Mouse (Mus musculus) intestine, embryonic 16.5 days (tissue): ENCODE measurements at regions not wholly inside any gene's neighbourhood (a gene's known extent, or its start where the extent isn't known, plus 50 kb on each side); places are given as distances from the start of the nearest gene placed in this dataset.

Experiments used
- ATAC-seq: fragments of 200-750 bp; cut with Nextera tagmentation; 2 replicates; pipeline ENCODE4 v1.8.0; 2017; ENCODE audit warnings: moderate TSS enrichment, moderate library complexity
- H3K27ac ChIP-seq: fragments of 300-500 bp; sonication (generic); 2 replicates; pipeline ENCODE4 v1.5.1; 2014; ENCODE audit warnings: mild to moderate bottlenecking, low read length
- H3K27me3 ChIP-seq: fragments of 300-500 bp; sonication (generic); replicated peaks from 2 replicates; pipeline ENCODE4 v1.6.1; 2014; ENCODE audit warnings: low read length, control low read depth, mixed read lengths; ENCODE audit not compliant: control insufficient read depth, insufficient read depth
- H3K36me3 ChIP-seq: fragments of 300-500 bp; sonication (generic); 2 replicates; pipeline ENCODE4 v1.6.1; 2014; ENCODE audit warnings: low read length, control low read depth; ENCODE audit not compliant: control insufficient read depth, insufficient read depth
- H3K4me1 ChIP-seq: fragments of 300-500 bp; sonication (generic); 2 replicates; pipeline ENCODE4 v1.6.1; 2014; ENCODE audit warnings: low read length, control low read depth, mixed read lengths; ENCODE audit not compliant: control insufficient read depth, insufficient read depth
- H3K4me2 ChIP-seq: fragments of 300-500 bp; sonication (generic); 2 replicates; pipeline ENCODE4 v1.6.1; 2014; ENCODE audit warnings: low read depth, low read length, control low read depth
- H3K4me3 ChIP-seq: fragments of 300-500 bp; sonication (generic); 2 replicates; pipeline ENCODE4 v1.5.1; 2014; ENCODE audit warnings: mild to moderate bottlenecking, low read length
- H3K9ac ChIP-seq: fragments of 300-500 bp; sonication (generic); 2 replicates; pipeline ENCODE4 v1.6.1; 2014; ENCODE audit warnings: low read depth, low read length
- H3K9me3 ChIP-seq: fragments of 300-500 bp; sonication (generic); 2 replicates; pipeline ENCODE4 v1.6.1; 2016; ENCODE audit warnings: low read length, control low read depth; ENCODE audit not compliant: control insufficient read depth
- WGBS: fragments of 180-500 bp; shearing (Covaris S2); extraction: QIAGEN DNeasy Blood & Tissue Kit; methylation state at CpG from one replicate; pipeline ENCODE4 v1.1.7; 2014; 5-methylcytosine and 5-hydroxymethylcytosine counted together

GRCm38 (mm10) chr15:62224191-62224590 lies 1301.4 kb upstream of the A1bg start:
- Histone ChIP-seq H3K36me3 (no peaks in the 10 kb centered on the region), H3K27ac (no peak overlapping the region), H3K27me3 (no peaks in the 10 kb centered on the region), H3K4me1 (no peaks in the 10 kb centered on the region), H3K9me3 (no peaks in the 10 kb centered on the region), H3K9ac (no peak overlapping the region), H3K4me3 (no peak overlapping the region), H3K4me2 (no peak overlapping the region)
- 95% methylated on average over 3 of the region's 3 CpGs for WGBS
- no peak for ATAC-seq

- H3K27ac ChIP-seq: no peak overlapping the region
- no peak overlapping the region for H3K9ac ChIP-seq
- H3K27me3 ChIP-seq: no peaks in the 10 kb centered on the region
- no peaks in the 10 kb centered on the region for H3K9me3 ChIP-seq
- WGBS: 68% methylated on average over 6 of the region's 6 CpGs
- H3K36me3 ChIP-seq: no peaks in the 10 kb centered on the region
- peak; percentile 59; the same call in 1 of the 2 replicates for ATAC-seq
- H3K4me2 ChIP-seq: no peak overlapping the region
- no peak overlapping the region for H3K4me3 ChIP-seq
- H3K4me1 ChIP-seq: no peaks in the 10 kb centered on the region
These were observed 1300.5 kb upstream of the A1bg start for GRCm38 (mm10) chr15:62223156-62223840.

- Histone ChIP-seq H3K4me3 (no peak overlapping the region), H3K9me3 (no peaks in the 10 kb centered on the region), H3K36me3 (no peaks in the 10 kb centered on the region), H3K27me3 (no peaks in the 10 kb centered on the region), H3K9ac (no peak overlapping the region), H3K27ac (no peak overlapping the region), H3K4me1 (no peaks in the 10 kb centered on the region), H3K4me2 (no peak overlapping the region)
- WGBS: 73% methylated on average over 5 of the region's 5 CpGs
- no peak for ATAC-seq
These were observed 1299.9 kb upstream of the A1bg start for GRCm38 (mm10) chr15:62222731-62223130.

GRCm38 (mm10) chr15:62222201-62222600 lies 1299.4 kb upstream of the A1bg start:
- no peaks in the 10 kb centered on the region for H3K36me3 ChIP-seq
- ATAC-seq: no peak
- H3K27me3 ChIP-seq: no peaks in the 10 kb centered on the region
- no peak overlapping the region for H3K9ac ChIP-seq
- no peak overlapping the region for H3K27ac ChIP-seq
- no peaks in the 10 kb centered on the region for H3K9me3 ChIP-seq
- H3K4me2 ChIP-seq: no peak overlapping the region
- no peak overlapping the region for H3K4me3 ChIP-seq
- WGBS: 91% methylated on average over 6 of the region's 6 CpGs
- no peaks in the 10 kb centered on the region for H3K4me1 ChIP-seq

GRCm38 (mm10) chr15:62221024-62221819 lies 1298.4 kb upstream of the A1bg start:
- peak; percentile 59 for ATAC-seq
- no peak overlapping the region for H3K9ac ChIP-seq
- H3K9me3 ChIP-seq: no peaks in the 10 kb centered on the region
- 78% methylated on average over 8 of the region's 8 CpGs for WGBS
- H3K4me1 ChIP-seq: no peaks in the 10 kb centered on the region
- no peaks in the 10 kb centered on the region for H3K27me3 ChIP-seq
- H3K4me2 ChIP-seq: no peak overlapping the region
- H3K36me3 ChIP-seq: no peaks in the 10 kb centered on the region
- no peak overlapping the region for H3K27ac ChIP-seq
- no peak overlapping the region for H3K4me3 ChIP-seq

GRCm38 (mm10) chr15:62220620-62221019 lies 1297.8 kb upstream of the A1bg start:
- no peaks in the 10 kb centered on the region for H3K9me3 ChIP-seq

GRCm38 (mm10) chr15:62219934-62220540 lies 1297.2 kb upstream of the A1bg start:
- Histone ChIP-seq H3K9ac (no peak overlapping the region), H3K4me1 (no peaks in the 10 kb centered on the region), H3K9me3 (no peaks in the 10 kb centered on the region), H3K36me3 (no peaks in the 10 kb centered on the region), H3K27ac (no peak overlapping the region), H3K27me3 (no peaks in the 10 kb centered on the region), H3K4me2 (no peak overlapping the region), H3K4me3 (no peak overlapping the region)
- 95% methylated on average over 9 of the region's 9 CpGs for WGBS
- no peak for ATAC-seq

More at GRCm38 (mm10) chr15:62220620-62221019, 1297.8 kb upstream of the A1bg start:
- Histone ChIP-seq H3K4me2 (no peak overlapping the region), H3K27me3 (no peaks in the 10 kb centered on the region), H3K27ac (no peak overlapping the region), H3K9ac (no peak overlapping the region), H3K36me3 (no peaks in the 10 kb centered on the region), H3K4me1 (no peaks in the 10 kb centered on the region), H3K4me3 (no peak overlapping the region)
- no peak for ATAC-seq
- WGBS: 84% methylated on average over 3 of the region's 3 CpGs

GRCm38 (mm10) chr15:62218346-62219080 lies 1295.7 kb upstream of the A1bg start:
- H3K27me3 ChIP-seq: no peaks in the 10 kb centered on the region
- H3K9ac ChIP-seq: no peak overlapping the region
- H3K9me3 ChIP-seq: no peaks in the 10 kb centered on the region
- no peaks in the 10 kb centered on the region for H3K36me3 ChIP-seq
- ATAC-seq: no peak
- H3K4me3 ChIP-seq: no peak overlapping the region
- H3K4me1 ChIP-seq: no peaks in the 10 kb centered on the region
- H3K27ac ChIP-seq: no peak overlapping the region
- no peak overlapping the region for H3K4me2 ChIP-seq
- WGBS: 92% methylated on average over 21 of the region's 21 CpGs
